Mouse (Mus musculus): Measurements from ENCODE around the gene Rnaseh2c. TPM values are rescaled to one million over a fixed set of nuclear protein-coding genes. Genes with fewer than 3 reads are reported as not detected.
A peak's percentile ranks its signal among the peaks of the same experiment; 100 is the strongest.

Rnaseh2c gene
- polyA plus RNA-seq, 1 experiment from 2014 or later, result 75.4 TPM

- Histone ChIP-seq H3K9me3 (ENCODE audit: control insufficient read depth, low read length) (no peaks in the 10 kb centered on the region), H3K36me3 (ENCODE audit: control insufficient read depth, insufficient read depth, low read length) (peaks cover 28% of the 10 kb centered on the region), H3K27ac (ENCODE audit: low read depth, low read length) (peak within 1 kb of the TSS; percentile 93), H3K4me2 (ENCODE audit: low read length) (peak within 1 kb of the TSS; percentile 96), H3K4me1 (ENCODE audit: control insufficient read depth, insufficient read depth, low read depth, low read length) (peaks cover 20% of the 10 kb centered on the region), H3K4me3 (ENCODE audit: low read length) (peak within 1 kb of the TSS; percentile 75), H3K9ac (ENCODE audit: low read depth, low read length) (peak within 1 kb of the TSS; percentile 86), H3K27me3 (replicated peaks; ENCODE audit: control insufficient read depth, insufficient read depth, low read length) (no peaks in the 10 kb centered on the region)
- under 1% methylated on average over 80 of the region's 109 CpGs for WGBS
- peak; percentile 91 for ATAC-seq
Observed at GRCm38 (mm10) chr19:5637069-5638047, 35.7 kb downstream of the Rnaseh2c start, which contains the start of gene Rela. Gene Rela, plus strand, starts transcription at chr19:5637483.

DNA sequence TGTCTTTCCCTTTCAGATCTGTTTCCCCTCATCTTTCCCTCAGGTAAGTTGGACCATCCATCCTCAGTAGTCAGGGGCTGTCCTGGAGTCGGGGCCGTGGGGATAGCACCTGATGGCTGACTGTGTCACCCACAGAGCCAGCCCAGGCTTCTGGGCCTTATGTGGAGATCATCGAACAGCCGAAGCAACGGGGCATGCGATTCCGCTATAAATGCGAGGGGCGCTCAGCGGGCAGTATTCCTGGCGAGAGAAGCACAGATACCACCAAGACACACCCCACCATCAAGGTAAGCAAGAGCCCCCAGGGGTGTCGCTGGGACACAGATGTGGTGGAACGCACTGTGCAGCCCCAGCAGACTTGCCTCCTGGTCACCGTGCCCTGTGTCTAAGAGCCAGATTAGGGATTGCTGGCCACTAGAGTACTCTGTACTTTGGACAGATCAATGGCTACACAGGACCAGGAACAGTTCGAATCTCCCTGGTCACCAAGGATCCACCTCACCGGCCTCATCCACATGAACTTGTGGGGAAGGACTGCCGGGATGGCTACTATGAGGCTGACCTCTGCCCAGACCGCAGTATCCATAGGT lies 36.8 kb downstream of the Rnaseh2c start:
- Histone ChIP-seq H3K4me1 (ENCODE audit: control insufficient read depth, insufficient read depth, low read depth, low read length) (peaks cover 20% of the 10 kb centered on the region), H3K27ac (ENCODE audit: low read depth, low read length) (peak overlapping the region; percentile 93; the same call in 1 of the 2 replicates), H3K9ac (ENCODE audit: low read depth, low read length) (peak overlapping the region; percentile 86), H3K36me3 (ENCODE audit: control insufficient read depth, insufficient read depth, low read length) (peaks cover 36% of the 10 kb centered on the region), H3K4me3 (ENCODE audit: low read length) (peak overlapping the region; percentile 75), H3K9me3 (ENCODE audit: control insufficient read depth, low read length) (no peaks in the 10 kb centered on the region), H3K4me2 (ENCODE audit: low read length) (peak overlapping the region; percentile 96), H3K27me3 (replicated peaks; ENCODE audit: control insufficient read depth, insufficient read depth, low read length) (no peaks in the 10 kb centered on the region)
- 88% methylated on average over 18 of the region's 18 CpGs for WGBS
- ATAC-seq, result no peak

GRCm38 (mm10) chr19:5640339-5640738 lies 38.7 kb downstream of the Rnaseh2c start:
- Histone ChIP-seq H3K27ac (ENCODE audit: low read depth, low read length) (no peak overlapping the region), H3K9ac (ENCODE audit: low read depth, low read length) (no peak overlapping the region), H3K36me3 (ENCODE audit: control insufficient read depth, insufficient read depth, low read length) (peaks cover 44% of the 10 kb centered on the region), H3K4me2 (ENCODE audit: low read length) (no peak overlapping the region), H3K27me3 (replicated peaks; ENCODE audit: control insufficient read depth, insufficient read depth, low read length) (no peaks in the 10 kb centered on the region), H3K9me3 (ENCODE audit: control insufficient read depth, low read length) (no peaks in the 10 kb centered on the region), H3K4me1 (ENCODE audit: control insufficient read depth, insufficient read depth, low read depth, low read length) (peaks cover 20% of the 10 kb centered on the region), H3K4me3 (ENCODE audit: low read length) (no peak overlapping the region)
- WGBS, result 71% methylated on average over 9 of the region's 9 CpGs
- ATAC-seq, result no peak

DNA sequence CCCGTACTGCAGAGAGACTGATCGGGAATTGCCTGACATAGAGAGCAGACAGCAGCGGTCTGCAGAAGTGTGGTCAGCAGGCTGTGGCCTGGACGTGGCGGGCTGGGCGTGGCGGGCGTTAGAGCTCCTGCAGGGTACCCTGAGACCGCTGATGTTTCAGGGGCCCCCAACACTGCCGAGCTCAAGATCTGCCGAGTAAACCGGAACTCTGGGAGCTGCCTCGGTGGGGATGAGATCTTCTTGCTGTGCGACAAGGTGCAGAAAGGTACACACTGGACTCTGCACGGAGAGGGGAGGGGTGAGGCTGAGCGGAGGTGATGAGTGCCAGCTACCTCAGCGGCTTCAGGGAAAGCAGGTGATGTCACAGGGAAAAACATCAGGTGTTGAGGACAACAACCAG lies 39.3 kb downstream of the Rnaseh2c start:
- Histone ChIP-seq H3K9me3 (ENCODE audit: control insufficient read depth, low read length) (no peaks in the 10 kb centered on the region), H3K4me3 (ENCODE audit: low read length) (no peak overlapping the region), H3K27ac (ENCODE audit: low read depth, low read length) (no peak overlapping the region), H3K36me3 (ENCODE audit: control insufficient read depth, insufficient read depth, low read length) (peaks cover 51% of the 10 kb centered on the region), H3K9ac (ENCODE audit: low read depth, low read length) (no peak overlapping the region; the same call in 1 of the 2 replicates), H3K4me2 (ENCODE audit: low read length) (no peak overlapping the region), H3K4me1 (ENCODE audit: control insufficient read depth, insufficient read depth, low read depth, low read length) (peaks cover 19% of the 10 kb centered on the region), H3K27me3 (replicated peaks; ENCODE audit: control insufficient read depth, insufficient read depth, low read length) (no peaks in the 10 kb centered on the region)
- WGBS, result 93% methylated on average over 17 of the region's 17 CpGs
- no peak for ATAC-seq

- H3K4me3 ChIP-seq (ENCODE audit: low read length), result no peak overlapping the region
- no peak overlapping the region for H3K4me2 ChIP-seq (ENCODE audit: low read length)
- WGBS, result 93% methylated on average over 8 of the region's 8 CpGs
- peaks cover 14% of the 10 kb centered on the region for H3K4me1 ChIP-seq (ENCODE audit: control insufficient read depth, insufficient read depth, low read depth, low read length)
- H3K9me3 ChIP-seq (ENCODE audit: control insufficient read depth, low read length), result no peaks in the 10 kb centered on the region
- H3K27ac ChIP-seq (ENCODE audit: low read depth, low read length), result no peak overlapping the region
- H3K36me3 ChIP-seq (ENCODE audit: control insufficient read depth, insufficient read depth, low read length), result peaks cover 57% of the 10 kb centered on the region
- ATAC-seq, result no peak
- no peaks in the 10 kb centered on the region for H3K27me3 ChIP-seq (replicated peaks; ENCODE audit: control insufficient read depth, insufficient read depth, low read length)
- no peak overlapping the region for H3K9ac ChIP-seq (ENCODE audit: low read depth, low read length)
Observed at GRCm38 (mm10) chr19:5641641-5642040, 40.0 kb downstream of the Rnaseh2c start.

- ATAC-seq, result no peak
- Histone ChIP-seq H3K27me3 (replicated peaks; ENCODE audit: control insufficient read depth, insufficient read depth, low read length) (no peaks in the 10 kb centered on the region), H3K4me1 (ENCODE audit: control insufficient read depth, insufficient read depth, low read depth, low read length) (peaks cover 11% of the 10 kb centered on the region), H3K4me2 (ENCODE audit: low read length) (no peak overlapping the region), H3K9ac (ENCODE audit: low read depth, low read length) (no peak overlapping the region), H3K9me3 (ENCODE audit: control insufficient read depth, low read length) (no peaks in the 10 kb centered on the region), H3K27ac (ENCODE audit: low read depth, low read length) (no peak overlapping the region), H3K36me3 (ENCODE audit: control insufficient read depth, insufficient read depth, low read length) (peaks cover 60% of the 10 kb centered on the region), H3K4me3 (ENCODE audit: low read length) (no peak overlapping the region)
- WGBS, result 93% methylated on average over 9 of the region's 9 CpGs
Observed at GRCm38 (mm10) chr19:5645280-5645679, 43.6 kb downstream of the Rnaseh2c start.

DNA sequence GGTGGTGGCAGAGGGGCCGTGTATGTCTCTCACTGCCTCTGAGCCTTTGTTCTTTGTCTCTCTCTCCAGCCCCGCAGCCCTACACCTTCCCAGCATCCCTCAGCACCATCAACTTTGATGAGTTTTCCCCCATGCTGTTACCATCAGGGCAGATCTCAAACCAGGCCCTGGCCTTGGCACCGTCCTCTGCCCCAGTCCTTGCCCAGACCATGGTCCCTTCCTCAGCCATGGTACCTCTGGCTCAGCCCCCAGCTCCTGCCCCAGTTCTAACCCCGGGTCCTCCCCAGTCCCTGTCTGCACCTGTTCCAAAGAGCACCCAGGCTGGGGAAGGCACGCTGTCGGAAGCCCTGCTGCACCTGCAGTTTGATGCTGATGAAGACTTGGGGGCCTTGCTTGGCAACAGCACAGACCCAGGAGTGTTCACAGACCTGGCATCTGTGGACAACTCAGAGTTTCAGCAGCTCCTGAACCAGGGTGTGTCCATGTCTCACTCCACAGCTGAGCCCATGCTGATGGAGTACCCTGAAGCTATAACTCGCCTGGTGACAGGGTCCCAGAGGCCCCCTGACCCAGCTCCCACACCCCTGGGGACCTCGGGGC lies 45.2 kb downstream of the Rnaseh2c start:
- Histone ChIP-seq H3K36me3 (ENCODE audit: control insufficient read depth, insufficient read depth, low read length) (peaks cover 45% of the 10 kb centered on the region), H3K27ac (ENCODE audit: low read depth, low read length) (no peak overlapping the region), H3K27me3 (replicated peaks; ENCODE audit: control insufficient read depth, insufficient read depth, low read length) (no peaks in the 10 kb centered on the region), H3K4me1 (ENCODE audit: control insufficient read depth, insufficient read depth, low read depth, low read length) (peaks cover 11% of the 10 kb centered on the region), H3K4me3 (ENCODE audit: low read length) (no peak overlapping the region), H3K9me3 (ENCODE audit: control insufficient read depth, low read length) (no peaks in the 10 kb centered on the region), H3K9ac (ENCODE audit: low read depth, low read length) (no peak overlapping the region), H3K4me2 (ENCODE audit: low read length) (no peak overlapping the region)
- ATAC-seq, result no peak
- 94% methylated on average over 8 of the region's 8 CpGs for WGBS

- no peak overlapping the region for H3K4me2 ChIP-seq (ENCODE audit: low read length)
- H3K9ac ChIP-seq (ENCODE audit: low read depth, low read length), result no peak overlapping the region
- no peak overlapping the region for H3K4me3 ChIP-seq (ENCODE audit: low read length)
- H3K27ac ChIP-seq (ENCODE audit: low read depth, low read length), result no peak overlapping the region
- WGBS, result 95% methylated on average over 6 of the region's 6 CpGs
- H3K27me3 ChIP-seq (replicated peaks; ENCODE audit: control insufficient read depth, insufficient read depth, low read length), result no peaks in the 10 kb centered on the region
- H3K4me1 ChIP-seq (ENCODE audit: control insufficient read depth, insufficient read depth, low read depth, low read length), result peaks cover 11% of the 10 kb centered on the region
- no peak for ATAC-seq
- peaks cover 37% of the 10 kb centered on the region for H3K36me3 ChIP-seq (ENCODE audit: control insufficient read depth, insufficient read depth, low read length)
- no peaks in the 10 kb centered on the region for H3K9me3 ChIP-seq (ENCODE audit: control insufficient read depth, low read length)
Observed at GRCm38 (mm10) chr19:5647791-5648190, 46.1 kb downstream of the Rnaseh2c start.
